Mouse (Mus musculus): ENCODE results near the gene Zc3h12a. TPM values are rescaled to one million over a fixed set of nuclear protein-coding genes. Genes with fewer than 3 reads are reported as not detected.
A peak's percentile ranks its signal among the peaks of the same experiment; 100 is the strongest.

The Zc3h12a gene
- total and polyA plus RNA-seq, 3 experiments: 2.1 to 13.4 (median 7.7) TPM

DNA sequence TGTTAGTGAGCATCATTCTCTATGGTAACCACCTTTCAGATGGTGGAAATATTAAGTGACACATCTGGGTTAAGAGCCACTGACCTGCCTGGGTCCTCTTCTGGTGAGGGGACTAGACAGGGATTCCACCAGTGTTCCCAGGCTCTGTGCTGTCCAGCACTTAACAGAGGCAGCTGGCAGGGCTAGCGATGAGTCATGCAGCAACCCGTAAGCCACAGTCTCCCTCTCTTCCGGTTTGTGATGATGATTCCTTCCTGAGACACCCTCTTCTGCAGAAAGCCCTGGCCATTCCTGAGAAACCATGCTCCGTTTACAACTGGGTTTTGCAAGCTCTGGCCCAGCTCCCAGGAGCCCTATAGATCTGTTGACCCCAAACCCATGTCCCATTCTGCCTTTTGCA lies 3.9 kb upstream of the Zc3h12a start:
- DNase-seq (ENCODE audit: extremely low read depth): no peak
- TF ChIP-seq ETS1 (conservative IDR thresholded peaks at IDR 0.05; ENCODE audit: low read depth, low read length) (peak; percentile 10; the same call in 1 of the 2 replicates), CTCF (conservative IDR thresholded peaks at IDR 0.05 in 1 of 2, IDR thresholded peaks at IDR 0.05 in 1 of 2; ENCODE audit: low read depth in 2 of 2, low read length in 2 of 2) (no peak), ZKSCAN1 (IDR thresholded peaks at IDR 0.05; ENCODE audit: borderline replicate concordance, low read depth, low read length) (no peak), ELF1 (IDR thresholded peaks at IDR 0.05; ENCODE audit: low read depth, low read length) (peak; percentile 49; the same call in 1 of the 2 replicates), TCF12 (IDR thresholded peaks at IDR 0.05; ENCODE audit: low read depth, low read length) (no peak)

DNA sequence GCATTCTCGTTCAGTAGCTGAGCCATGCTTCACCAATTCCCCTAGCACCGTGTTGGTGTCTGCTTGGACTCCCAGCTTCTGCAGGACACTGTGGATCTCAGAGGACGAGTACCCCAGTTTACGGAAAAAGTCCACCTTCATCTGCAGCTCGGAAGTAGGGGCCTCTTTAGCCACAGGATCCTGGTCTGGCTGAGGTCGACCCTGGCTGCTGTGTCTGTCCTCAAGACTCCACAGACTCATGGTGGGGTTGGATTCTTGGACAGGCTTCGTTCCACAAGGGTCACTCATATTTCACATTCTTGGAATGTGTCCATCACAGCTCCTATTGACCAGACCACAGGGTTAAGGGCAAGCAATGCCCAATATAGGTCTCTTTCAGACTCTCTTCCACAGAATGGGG lies 879 bp downstream of the Zc3h12a start:
- H3K4me1 ChIP-seq (ENCODE audit: control insufficient read depth in 1 of 2, insufficient read depth in 2 of 2): peaks cover 35 to 42% of the 10 kb centered on the region in 2 experiments
- peaks cover 38% of the 10 kb centered on the region for H3K79me2 ChIP-seq (replicated peaks; ENCODE audit: control insufficient read depth, extremely low read depth, insufficient read depth, poor library complexity, severe bottlenecking)
- H3K27ac ChIP-seq (ENCODE audit: insufficient read depth, low read depth): peak overlapping the region; percentile 98
- peak overlapping the region; percentile 69 for H3K9ac ChIP-seq (ENCODE audit: insufficient read depth, low read depth)
- dilution Hi-C loops (cut with MboI; ENCODE audit: extremely low pct_ligation_motif_present, extremely low pct_unique_long_range_greater_than_20kb, low sequenced_read_pairs) (no loop called here), in situ Hi-C loops (cut with MboI; ENCODE audit: low pct_ligation_motif_present, low pct_unique_long_range_greater_than_20kb, low sequenced_read_pairs) (no loop called here)
- peak overlapping the region; percentile 82 to 97 (median 83) for H3K4me3 ChIP-seq (replicated peaks in 1 of 3; ENCODE audit: low read depth in 2 of 3, low read length in 2 of 3, poor library complexity in 1 of 3)
- DNase-seq (ENCODE audit: extremely low read depth): no peak
- H3K9me3 ChIP-seq (replicated peaks; ENCODE audit: low read length): no peaks in the 10 kb centered on the region
- H3K27me3 ChIP-seq (replicated peaks): peaks cover 3% of the 10 kb centered on the region
- H3K36me3 ChIP-seq (replicated peaks in 1 of 2; ENCODE audit: control insufficient read depth in 1 of 2, insufficient read depth in 1 of 2, low read length in 1 of 2): peaks cover 15 to 37% of the 10 kb centered on the region in 2 experiments
- TF ChIP-seq RCOR1 (conservative IDR thresholded peaks at IDR 0.05; ENCODE audit: low read depth, low read length) (no peak), MXI1 (IDR thresholded peaks at IDR 0.05; ENCODE audit: low read depth, low read length) (no peak), MAZ (IDR thresholded peaks at IDR 0.05; ENCODE audit: low read depth, low read length) (no peak), EP300 (IDR thresholded peaks at IDR 0.05; ENCODE audit: low read length) (no peak), MYC (IDR thresholded peaks at IDR 0.05; ENCODE audit: low read depth, low read length) (no peak), RAD21 (IDR thresholded peaks at IDR 0.05; ENCODE audit: low read depth, low read length) (no peak), CTCF (conservative IDR thresholded peaks at IDR 0.05 in 1 of 2, IDR thresholded peaks at IDR 0.05 in 1 of 2; ENCODE audit: low read depth in 2 of 2, low read length in 2 of 2) (no peak), JUN (IDR thresholded peaks at IDR 0.05; ENCODE audit: insufficient read depth, low read depth, low read length) (no peak), PAX5 (IDR thresholded peaks at IDR 0.05; ENCODE audit: low read length) (no peak), MAFK (IDR thresholded peaks at IDR 0.05; ENCODE audit: insufficient replicate concordance, low read length) (no peak), E2F4 (IDR thresholded peaks at IDR 0.05; ENCODE audit: insufficient replicate concordance, low read depth, low read length) (no peak), USF2 (conservative IDR thresholded peaks at IDR 0.05; ENCODE audit: low read depth, low read length) (no peak)
- H3K4me2 ChIP-seq (ENCODE audit: insufficient read depth, low read depth, poor library complexity, severe bottlenecking): peak overlapping the region; percentile 95

More for the DNA sequence above, 3.9 kb upstream of the Zc3h12a start:
- Histone ChIP-seq H3K27ac (ENCODE audit: insufficient read depth, low read depth) (no peak overlapping the region), H3K79me2 (replicated peaks; ENCODE audit: control insufficient read depth, extremely low read depth, insufficient read depth, poor library complexity, severe bottlenecking) (peaks cover 7% of the 10 kb centered on the region), H3K4me2 (ENCODE audit: insufficient read depth, low read depth, poor library complexity, severe bottlenecking) (no peak overlapping the region), H3K4me3 (replicated peaks in 1 of 3; ENCODE audit: low read depth in 2 of 3, low read length in 2 of 3, poor library complexity in 1 of 3) (no peak overlapping the region), H3K9ac (ENCODE audit: insufficient read depth, low read depth) (no peak overlapping the region), H3K36me3 (replicated peaks in 1 of 2; ENCODE audit: control insufficient read depth in 1 of 2, insufficient read depth in 1 of 2, low read length in 1 of 2) (peaks cover 0 to 4% of the 10 kb centered on the region in 2 experiments), H3K9me3 (replicated peaks; ENCODE audit: low read length) (no peaks in the 10 kb centered on the region), H3K4me1 (ENCODE audit: control insufficient read depth in 1 of 2, insufficient read depth in 2 of 2) (peaks cover 17 to 30% of the 10 kb centered on the region in 2 experiments), H3K27me3 (replicated peaks) (peaks cover 3% of the 10 kb centered on the region)
- dilution Hi-C loops (cut with MboI; ENCODE audit: extremely low pct_ligation_motif_present, extremely low pct_unique_long_range_greater_than_20kb, low sequenced_read_pairs) (no loop called here), in situ Hi-C loops (cut with MboI; ENCODE audit: low pct_ligation_motif_present, low pct_unique_long_range_greater_than_20kb, low sequenced_read_pairs) (no loop called here)
